Mouse (Mus musculus): ENCODE data around the gene Birc3. TPM values are rescaled to one million over a fixed set of nuclear protein-coding genes. Genes with fewer than 3 reads are reported as not detected.
A peak's percentile ranks its signal among the peaks of the same experiment; 100 is the strongest.
"Not testable (repeated sequence)": the region's sequence is repeated elsewhere in the genome, so short reads cannot be mapped to it uniquely, and the experiment has no call there.

Birc3 gene
- polyA plus RNA-seq, 1 experiment = 33.5 TPM

GRCm38 (mm10) chr9:7855374-7855773 is 17.6 kb downstream of the Birc3 start:
- H3K27ac ChIP-seq (ENCODE audit: control insufficient read depth, insufficient read depth, low read length) = no peak overlapping the region
- no peaks in the 10 kb centered on the region for H3K27me3 ChIP-seq (ENCODE audit: control insufficient read depth, insufficient read depth, low read length)
- peaks cover 24% of the 10 kb centered on the region for H3K36me3 ChIP-seq (ENCODE audit: control insufficient read depth, insufficient read depth, low read length)
- TF ChIP-seq CTCF (IDR thresholded peaks at IDR 0.05; ENCODE audit: borderline replicate concordance, control insufficient read depth, extremely low read depth, insufficient read depth, low read length, poor library complexity) (no peak), POLR2A (IDR thresholded peaks at IDR 0.05; ENCODE audit: control insufficient read depth, extremely low read depth, insufficient read depth, low read length, poor library complexity) (no peak)
- WGBS = 93% methylated on average over 1 of the region's 1 CpGs
- no peaks in the 10 kb centered on the region for H3K4me1 ChIP-seq (replicated peaks; ENCODE audit: control insufficient read depth, insufficient read depth, low read length)
- no peak overlapping the region for H3K4me3 ChIP-seq (ENCODE audit: control insufficient read depth, insufficient read depth, low read length)
- DNase-seq = peak; percentile 26

- H3K27me3 ChIP-seq (ENCODE audit: control insufficient read depth, insufficient read depth, low read length); H3K4me3 ChIP-seq (ENCODE audit: control insufficient read depth, insufficient read depth, low read length); H3K27ac ChIP-seq (ENCODE audit: control insufficient read depth, insufficient read depth, low read length); H3K4me1 ChIP-seq (replicated peaks; ENCODE audit: control insufficient read depth, insufficient read depth, low read length); DNase-seq: not testable (repeated sequence)
- H3K36me3 ChIP-seq (ENCODE audit: control insufficient read depth, insufficient read depth, low read length) = peaks cover 28% of the 10 kb centered on the region
- 96% methylated on average over 14 of the region's 14 CpGs for WGBS
Observed at GRCm38 (mm10) chr9:7854196-7854595, 18.8 kb downstream of the Birc3 start.

- Histone ChIP-seq H3K4me3 (ENCODE audit: control insufficient read depth, insufficient read depth, low read length) (no peak overlapping the region), H3K27me3 (ENCODE audit: control insufficient read depth, insufficient read depth, low read length) (no peaks in the 10 kb centered on the region), H3K36me3 (ENCODE audit: control insufficient read depth, insufficient read depth, low read length) (peaks cover 25% of the 10 kb centered on the region), H3K4me1 (replicated peaks; ENCODE audit: control insufficient read depth, insufficient read depth, low read length) (no peaks in the 10 kb centered on the region), H3K27ac (ENCODE audit: control insufficient read depth, insufficient read depth, low read length) (no peak overlapping the region)
- 94% methylated on average over 4 of the region's 4 CpGs for WGBS
- no peak for DNase-seq
- TF ChIP-seq POLR2A (IDR thresholded peaks at IDR 0.05; ENCODE audit: control insufficient read depth, extremely low read depth, insufficient read depth, low read length, poor library complexity) = no peak
- TF ChIP-seq CTCF (IDR thresholded peaks at IDR 0.05; ENCODE audit: borderline replicate concordance, control insufficient read depth, extremely low read depth, insufficient read depth, low read length, poor library complexity) = no peak
Observed at GRCm38 (mm10) chr9:7852346-7853230, 20.4 kb downstream of the Birc3 start.

GRCm38 (mm10) chr9:7851841-7852240 is 21.1 kb downstream of the Birc3 start:
- no peak overlapping the region for H3K4me3 ChIP-seq (ENCODE audit: control insufficient read depth, insufficient read depth, low read length)
- H3K36me3 ChIP-seq (ENCODE audit: control insufficient read depth, insufficient read depth, low read length) = peaks cover 25% of the 10 kb centered on the region
- TF ChIP-seq CTCF (IDR thresholded peaks at IDR 0.05; ENCODE audit: borderline replicate concordance, control insufficient read depth, extremely low read depth, insufficient read depth, low read length, poor library complexity) = no peak
- no peak for TF ChIP-seq POLR2A (IDR thresholded peaks at IDR 0.05; ENCODE audit: control insufficient read depth, extremely low read depth, insufficient read depth, low read length, poor library complexity)
- H3K4me1 ChIP-seq (replicated peaks; ENCODE audit: control insufficient read depth, insufficient read depth, low read length) = no peaks in the 10 kb centered on the region
- no peak overlapping the region for H3K27ac ChIP-seq (ENCODE audit: control insufficient read depth, insufficient read depth, low read length)
- no peak for DNase-seq
- H3K27me3 ChIP-seq (ENCODE audit: control insufficient read depth, insufficient read depth, low read length) = no peaks in the 10 kb centered on the region
- 98% methylated on average over 8 of the region's 8 CpGs for WGBS

- TF ChIP-seq CTCF (IDR thresholded peaks at IDR 0.05; ENCODE audit: borderline replicate concordance, control insufficient read depth, extremely low read depth, insufficient read depth, low read length, poor library complexity) (no peak), POLR2A (IDR thresholded peaks at IDR 0.05; ENCODE audit: control insufficient read depth, extremely low read depth, insufficient read depth, low read length, poor library complexity) (no peak)
- 98% methylated on average over 18 of the region's 18 CpGs for WGBS
- Histone ChIP-seq H3K36me3 (ENCODE audit: control insufficient read depth, insufficient read depth, low read length) (peaks cover 13% of the 10 kb centered on the region), H3K4me1 (replicated peaks; ENCODE audit: control insufficient read depth, insufficient read depth, low read length) (no peaks in the 10 kb centered on the region), H3K27ac (ENCODE audit: control insufficient read depth, insufficient read depth, low read length) (no peak overlapping the region), H3K27me3 (ENCODE audit: control insufficient read depth, insufficient read depth, low read length) (no peaks in the 10 kb centered on the region), H3K4me3 (ENCODE audit: control insufficient read depth, insufficient read depth, low read length) (no peak overlapping the region)
- no peak for DNase-seq
Observed at GRCm38 (mm10) chr9:7848191-7848590, 24.8 kb downstream of the Birc3 start.

- Histone ChIP-seq H3K27ac (ENCODE audit: control insufficient read depth, insufficient read depth, low read length) (no peak overlapping the region), H3K27me3 (ENCODE audit: control insufficient read depth, insufficient read depth, low read length) (no peaks in the 10 kb centered on the region), H3K36me3 (ENCODE audit: control insufficient read depth, insufficient read depth, low read length) (peaks cover 6% of the 10 kb centered on the region; the same call in 1 of the 2 replicates), H3K4me3 (ENCODE audit: control insufficient read depth, insufficient read depth, low read length) (no peak overlapping the region), H3K4me1 (replicated peaks; ENCODE audit: control insufficient read depth, insufficient read depth, low read length) (no peaks in the 10 kb centered on the region)
- DNase-seq = no peak
- no peak for TF ChIP-seq POLR2A (IDR thresholded peaks at IDR 0.05; ENCODE audit: control insufficient read depth, extremely low read depth, insufficient read depth, low read length, poor library complexity)
- no peak for TF ChIP-seq CTCF (IDR thresholded peaks at IDR 0.05; ENCODE audit: borderline replicate concordance, control insufficient read depth, extremely low read depth, insufficient read depth, low read length, poor library complexity)
- 93% methylated on average over 1 of the region's 1 CpGs for WGBS
Observed at GRCm38 (mm10) chr9:7846667-7847199, 26.3 kb downstream of the Birc3 start.

Measured in thymus, adult 2 months (tissue).